Mouse (Mus musculus): ENCODE measurements around the gene Odf4. TPM values are rescaled to one million over a fixed set of nuclear protein-coding genes. Genes with fewer than 3 reads are reported as not detected.
A peak's percentile ranks its signal among the peaks of the same experiment; 100 is the strongest.
"Not testable (repeated sequence)": the region's sequence is repeated elsewhere in the genome, so short reads cannot be mapped to it uniquely, and the experiment has no call there.

Odf4 gene
- polyA plus RNA-seq (2012; rRNA removed), result 1.7 and 1.8 TPM in 2 replicates

DNA sequence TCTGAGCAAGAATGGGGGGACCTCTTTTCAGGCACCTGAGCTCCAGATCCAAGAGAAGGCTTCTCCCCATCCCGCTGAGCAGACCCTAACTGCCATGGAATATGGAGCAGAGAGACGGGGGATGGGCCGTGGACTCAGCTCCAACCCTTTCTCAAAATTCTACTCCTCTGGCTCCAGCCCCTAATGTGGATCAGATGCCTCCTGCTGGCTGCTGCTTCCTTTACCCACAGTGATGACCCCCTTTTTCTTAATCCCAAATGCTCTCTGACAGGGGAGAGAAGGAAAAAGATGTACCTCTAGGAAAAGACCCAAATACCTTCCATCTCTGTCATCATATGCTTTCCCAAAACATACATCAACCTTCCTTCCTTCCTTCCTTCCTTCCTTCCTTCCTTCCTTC is at the start of gene Odf4:
Gene Odf4, minus strand, starts transcription at position 101 of the 400 bp plus-strand sequence.
- no peak for DNase-seq (ENCODE audit: low read depth)

DNA sequence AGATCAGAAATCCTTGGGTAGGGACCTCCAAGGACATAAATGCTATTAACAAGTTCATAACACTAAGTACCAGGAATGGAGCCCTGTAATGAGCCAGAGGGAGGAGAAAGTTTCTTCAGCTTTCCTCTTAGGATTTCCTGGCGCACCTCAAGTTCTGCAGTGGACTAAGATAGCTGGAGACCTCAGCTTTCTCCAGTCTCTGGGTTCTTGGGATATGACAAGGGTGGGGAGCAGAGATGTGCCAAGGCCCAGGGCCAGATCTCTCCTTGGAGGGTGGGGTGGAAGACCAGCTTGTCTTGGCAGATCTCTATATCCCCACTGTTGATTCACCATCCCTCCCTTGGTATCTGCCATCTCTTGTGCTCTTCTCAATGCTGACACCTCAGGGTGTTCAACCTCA is 48.7 kb upstream of the Odf4 start:
- DNase-seq (ENCODE audit: low read depth), result no peak

GRCm38 (mm10) chr11:68975085-68975484 is 48.2 kb upstream of the Odf4 start, which contains the start of gene Rangrf:
Gene Rangrf, minus strand, starts transcription at chr11:68975185.
- no peak for DNase-seq (ENCODE audit: low read depth)

- no peak for DNase-seq (ENCODE audit: low read depth)
Measured at GRCm38 (mm10) chr11:68974059-68974450, 47.2 kb upstream of the Odf4 start.

DNA sequence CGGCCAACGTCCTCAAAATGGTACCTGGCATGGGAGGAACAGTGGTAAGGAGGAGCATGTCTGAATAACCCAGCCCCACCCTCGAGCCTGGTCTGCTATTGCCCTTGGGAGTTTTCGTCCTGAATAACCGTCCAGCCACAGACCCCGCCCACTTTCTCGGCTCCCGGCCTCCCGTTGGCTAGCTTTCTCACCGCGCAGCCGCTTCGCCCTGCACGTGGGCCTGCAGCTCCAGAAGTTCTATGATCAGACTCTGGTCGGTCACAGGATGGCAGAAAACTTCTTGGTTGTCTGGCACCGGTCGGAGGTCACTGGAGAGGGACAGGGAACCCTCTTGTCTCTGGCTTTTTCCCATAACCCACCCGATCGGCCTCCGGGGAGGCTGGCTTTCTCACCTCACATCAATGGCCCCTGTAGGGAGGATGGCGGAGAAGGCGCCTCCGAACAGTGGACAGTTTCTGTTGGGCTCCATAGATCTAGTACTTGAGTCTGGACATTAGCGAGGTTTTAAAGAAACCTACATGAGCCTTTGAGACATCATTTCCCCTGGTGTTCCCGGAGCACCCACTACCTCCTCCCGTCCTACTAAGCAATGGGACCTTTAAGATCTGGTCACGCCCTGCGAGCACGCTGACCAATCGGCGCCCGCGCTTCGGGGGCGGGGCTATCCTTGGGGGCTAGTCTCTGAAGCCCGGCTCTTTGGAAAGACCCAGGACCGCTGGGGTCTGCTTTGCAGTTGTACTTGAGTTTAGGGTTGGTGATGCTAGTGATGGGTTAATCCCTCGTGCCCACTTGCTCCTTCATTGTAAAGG is 46.6 kb upstream of the Odf4 start:
- DNase-seq (ENCODE audit: low read depth), result not testable (repeated sequence)

DNA sequence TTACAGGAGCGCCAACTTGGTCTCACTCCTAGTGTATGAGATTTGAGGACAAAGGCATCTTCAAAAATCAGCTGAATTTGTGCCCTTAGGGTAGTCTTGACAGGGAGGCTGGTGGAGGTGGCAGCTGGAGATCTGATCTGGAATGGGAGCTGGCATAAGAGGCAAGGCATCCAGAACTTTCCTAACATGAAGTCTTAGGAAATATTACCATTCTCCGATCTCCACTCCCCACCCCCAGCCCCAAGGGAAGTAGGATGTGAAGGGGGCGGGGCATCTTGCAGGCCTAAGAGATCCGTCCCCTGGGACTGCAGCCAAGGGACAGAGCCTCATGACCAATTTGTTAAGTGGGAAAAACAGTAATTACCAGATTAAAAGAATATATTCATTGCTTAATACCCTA is 43.4 kb upstream of the Odf4 start:
- peak; percentile 71 for DNase-seq (ENCODE audit: low read depth)

DNA sequence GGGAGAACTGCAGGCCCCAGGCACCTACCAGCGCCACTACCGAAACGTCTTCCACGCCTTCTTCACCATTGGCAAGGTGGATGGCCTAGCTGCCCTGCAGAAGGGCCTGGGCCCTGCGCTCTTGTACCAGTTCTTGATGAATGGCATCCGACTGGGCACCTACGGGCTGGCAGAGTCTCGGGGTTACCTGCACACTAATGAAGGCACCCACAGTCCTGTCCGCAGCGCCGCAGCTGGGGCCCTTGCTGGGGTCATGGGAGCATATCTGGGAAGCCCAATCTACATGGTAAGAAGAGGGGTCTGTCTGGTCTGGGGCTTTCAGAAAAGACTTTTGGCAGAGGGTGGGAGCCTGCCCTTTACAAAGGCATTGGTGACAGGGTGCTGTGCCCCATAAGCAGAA is 41.9 kb upstream of the Odf4 start:
- DNase-seq (ENCODE audit: low read depth), result no peak

DNA sequence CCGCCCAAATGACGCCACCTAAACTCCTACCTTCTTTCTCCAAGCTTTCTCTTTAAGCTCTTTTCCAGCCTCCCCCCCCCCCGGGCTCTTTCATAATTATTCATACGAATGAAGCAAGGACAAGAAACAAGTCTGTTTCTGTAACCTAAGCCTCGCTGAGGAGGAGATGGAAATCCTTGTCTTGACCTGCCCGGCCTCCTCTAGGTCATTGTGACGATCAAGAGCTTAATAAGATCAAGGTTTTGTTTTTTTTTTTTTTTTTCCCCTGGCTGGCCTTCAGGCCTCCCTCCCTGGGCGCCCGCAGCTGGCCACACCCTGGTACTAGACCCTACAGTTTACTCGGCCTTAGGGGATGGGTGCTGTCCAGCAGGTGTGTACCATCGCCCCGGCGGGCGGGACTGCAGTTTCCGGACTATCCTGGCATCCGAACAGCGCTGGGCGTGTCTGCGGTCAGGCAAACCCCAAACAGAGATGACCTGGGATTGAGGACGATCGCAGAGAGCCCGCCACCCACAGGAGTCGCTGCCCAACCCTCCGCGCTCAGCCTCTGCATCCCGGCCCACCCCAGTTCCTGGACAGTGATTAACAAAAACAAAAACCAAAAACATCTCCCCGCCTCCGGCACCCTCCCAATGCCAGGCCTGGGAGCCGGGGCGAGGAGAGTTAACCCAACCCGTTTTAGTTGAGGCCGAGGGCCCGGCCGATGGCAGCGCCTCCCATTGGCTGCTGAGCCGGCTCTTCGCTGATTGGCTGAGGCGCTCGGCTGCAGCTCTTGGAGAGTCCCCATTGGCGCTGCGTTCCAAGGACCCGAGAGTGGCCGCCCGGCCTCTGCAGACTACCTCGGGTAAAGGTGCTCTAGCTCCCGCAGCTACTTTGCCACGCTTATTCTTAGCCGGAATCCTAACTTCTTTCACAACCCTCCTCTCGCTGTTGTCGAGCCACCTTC is 40.7 kb upstream of the Odf4 start, which contains the start of gene Slc25a35:
Gene Slc25a35, plus strand, starts transcription at position 795 of the 946 bp plus-strand sequence.
- DNase-seq (ENCODE audit: low read depth), result peak; percentile 87

- no peak for DNase-seq (ENCODE audit: low read depth)
Measured at GRCm38 (mm10) chr11:68966554-68966953, 39.7 kb upstream of the Odf4 start.

GRCm38 (mm10) chr11:68965845-68966244 is 39.0 kb upstream of the Odf4 start:
- no peak for DNase-seq (ENCODE audit: low read depth)

DNA sequence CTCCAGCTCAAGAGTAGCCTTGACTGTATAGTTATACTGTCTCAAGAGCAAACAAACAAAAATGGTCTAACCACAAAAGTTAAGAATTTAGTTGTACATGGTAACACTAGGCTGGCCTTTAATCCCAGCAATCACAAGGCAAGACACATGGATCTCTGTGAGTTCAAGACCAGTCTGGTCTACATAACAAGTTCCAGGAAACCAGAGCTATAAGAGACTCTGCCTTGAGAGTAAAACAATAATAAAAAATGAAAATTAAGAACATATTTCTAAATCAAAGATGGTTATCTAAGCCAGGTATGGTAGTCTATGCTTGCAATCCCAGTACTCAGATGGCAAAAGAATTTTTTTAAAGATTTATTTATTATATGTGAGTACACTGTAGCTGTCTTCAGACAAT is 38.2 kb upstream of the Odf4 start:
- no peak for DNase-seq (ENCODE audit: low read depth)

GRCm38 (mm10) chr11:68963405-68963804 is 36.5 kb upstream of the Odf4 start:
- no peak for DNase-seq (ENCODE audit: low read depth)

DNA sequence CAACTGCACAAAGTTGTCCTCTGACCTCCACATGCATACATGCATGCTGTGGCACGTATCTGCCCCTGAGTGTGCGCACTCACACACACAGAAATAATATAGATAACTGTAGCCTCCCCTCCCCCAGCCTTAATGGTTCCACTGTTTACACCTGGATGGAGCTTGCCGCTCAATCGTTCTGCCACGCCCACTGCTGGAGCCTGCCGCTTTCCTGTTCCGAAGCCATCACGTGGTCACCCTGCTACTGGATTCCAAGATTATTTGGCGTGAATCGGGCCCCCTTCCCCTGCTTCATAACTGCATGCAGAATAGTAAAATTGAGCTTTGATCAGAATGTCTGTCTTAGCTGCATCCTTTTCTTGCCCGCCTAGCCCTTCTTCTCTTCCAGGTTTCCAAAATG is 35.3 kb upstream of the Odf4 start:
- DNase-seq (ENCODE audit: low read depth), result not testable (repeated sequence)

DNA sequence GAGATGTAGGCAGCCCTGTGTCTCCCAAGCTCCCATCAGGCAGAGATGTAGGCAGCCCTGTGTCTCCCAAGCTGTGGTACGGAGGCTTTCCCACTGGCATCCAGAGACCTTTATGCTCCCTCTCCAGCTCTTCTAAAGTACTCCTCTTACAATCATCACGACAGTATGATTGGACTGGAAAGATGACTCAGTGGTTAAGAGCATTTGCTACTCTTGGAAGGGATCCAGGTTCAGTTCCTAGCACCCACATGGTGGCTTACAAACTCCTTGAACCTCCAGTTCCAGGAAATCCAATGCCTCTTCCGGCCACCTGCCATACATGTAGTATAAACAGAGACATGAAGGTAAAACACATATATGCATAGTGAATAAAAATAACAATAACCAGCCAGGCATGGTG is 34.7 kb upstream of the Odf4 start:
- DNase-seq (ENCODE audit: low read depth), result no peak

DNA sequence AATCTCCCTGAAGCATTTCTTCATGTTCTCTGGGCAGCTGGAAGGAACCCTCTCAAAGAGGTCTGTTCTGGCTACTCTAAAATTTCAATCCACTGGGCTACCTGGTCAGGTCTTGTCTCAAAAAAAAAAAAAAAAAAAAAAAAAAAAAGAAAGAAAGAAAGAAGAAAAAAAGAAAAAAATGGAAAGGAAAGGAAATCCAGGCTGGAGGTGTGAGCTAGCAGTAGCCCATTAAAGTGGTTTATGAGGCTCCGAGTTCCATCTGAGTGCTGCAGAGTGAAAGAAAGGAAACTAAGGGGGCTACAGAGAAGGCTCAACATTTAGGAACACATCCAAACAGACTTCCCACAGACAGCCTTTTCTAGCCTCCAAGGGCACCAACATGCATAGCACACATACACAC is 31.1 kb upstream of the Odf4 start:
- DNase-seq (ENCODE audit: low read depth), result no peak

GRCm38 (mm10) chr11:68957308-68957707 is 30.4 kb upstream of the Odf4 start, which contains the start of gene Arhgef15:
Gene Arhgef15, minus strand, starts transcription at chr11:68957480.
- no peak for DNase-seq (ENCODE audit: low read depth)

DNA sequence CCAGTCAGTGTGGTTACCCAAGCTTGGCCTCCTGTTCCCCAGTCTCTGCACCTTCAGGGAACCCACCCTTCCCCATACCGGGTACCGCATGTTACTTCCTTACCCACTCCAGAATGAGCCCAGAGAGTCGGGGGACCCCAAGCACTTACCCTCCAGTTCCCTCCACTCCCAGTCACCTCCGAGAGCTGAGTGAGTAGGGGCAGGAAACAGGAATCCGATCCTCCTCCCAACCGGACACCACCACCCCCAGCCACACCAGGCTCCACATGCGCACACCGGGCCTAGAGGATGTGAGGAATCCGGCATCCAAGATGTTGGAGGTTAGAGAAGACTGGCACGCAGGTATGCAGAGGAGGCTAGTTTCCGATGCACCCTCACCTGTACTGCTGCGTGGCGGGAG is 29.8 kb upstream of the Odf4 start:
- DNase-seq (ENCODE audit: low read depth), result no peak

DNA sequence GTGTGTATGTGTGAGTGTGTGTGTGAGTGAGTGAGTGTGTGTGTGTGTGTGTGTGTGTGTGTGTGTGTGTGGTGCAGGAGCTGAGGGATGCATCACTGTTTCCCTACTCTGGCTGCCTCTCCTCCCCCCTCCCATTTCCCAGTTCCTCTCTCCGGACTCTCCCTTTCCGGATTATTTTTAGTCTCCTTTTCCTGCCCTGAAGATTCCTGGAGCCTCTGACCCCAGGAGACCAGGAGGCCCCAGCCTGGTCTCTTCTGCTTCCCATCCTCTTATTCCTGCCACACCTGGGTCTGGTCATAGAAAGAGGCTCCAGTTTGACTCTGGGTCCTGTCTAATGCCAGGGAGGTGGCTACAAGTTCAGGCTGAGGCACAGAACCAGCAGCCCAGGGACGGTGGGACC is 29.2 kb upstream of the Odf4 start:
- DNase-seq (ENCODE audit: low read depth), result no peak

- no peak for DNase-seq (ENCODE audit: low read depth)
Measured at GRCm38 (mm10) chr11:68955473-68955872, 28.6 kb upstream of the Odf4 start.

- no peak for DNase-seq (ENCODE audit: low read depth)
Measured at GRCm38 (mm10) chr11:68954408-68954807, 27.5 kb upstream of the Odf4 start.

DNA sequence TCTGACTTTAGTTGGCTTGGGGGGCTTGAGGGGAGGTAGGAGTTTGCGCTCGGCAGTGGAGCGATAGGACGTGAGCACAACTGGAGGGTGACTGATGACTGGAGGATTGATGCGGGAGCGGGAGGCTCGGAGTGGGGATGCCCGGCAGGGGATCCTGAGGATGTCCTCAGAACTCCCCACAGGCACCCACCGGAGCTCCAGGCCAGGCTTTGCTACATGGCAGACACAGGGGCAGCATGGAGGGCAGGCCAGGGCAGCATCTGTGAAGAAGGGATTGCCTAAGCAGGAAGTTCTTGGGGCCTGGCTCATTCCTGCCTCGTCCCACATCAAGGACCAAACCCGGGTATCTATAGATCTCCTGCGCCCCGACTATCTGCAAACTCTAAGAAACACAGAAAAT is 27.0 kb upstream of the Odf4 start:
- DNase-seq (ENCODE audit: low read depth), result no peak

GRCm38 (mm10) chr11:68947542-68947993 is 20.7 kb upstream of the Odf4 start:
- no peak for DNase-seq (ENCODE audit: low read depth)
